Mouse (Mus musculus) lung, adult 2 months (tissue): ENCODE measurements around the gene Tbc1d30. TPM values are rescaled to one million over a fixed set of nuclear protein-coding genes. Genes with fewer than 3 reads are reported as not detected.

Experiments
- DNase-seq: peaks from one replicate; pipeline ENCODE4 v3.0.0; 2022
- H3K4me1 ChIP-seq: fragments of 200-500 bp; 2 replicates; pipeline ENCODE4 v1.6.1; 2011; ENCODE audit warnings: low read length; ENCODE audit not compliant: control insufficient read depth, insufficient read depth
- H3K4me3 ChIP-seq: fragments of 200-500 bp; replicated peaks from 2 replicates; pipeline ENCODE3; 2011; ENCODE audit warnings: low read depth, mild to moderate bottlenecking, control low read depth, low read length; ENCODE audit errors: extremely low read depth
- CTCF ChIP-seq: fragments of 200-500 bp; IDR thresholded peaks from 2 replicates; pipeline ENCODE4 v1.5.1; 2011; ENCODE audit warnings: mild to moderate bottlenecking, low read length, control low read depth; ENCODE audit not compliant: insufficient read depth
- POLR2A ChIP-seq: fragments of 200-500 bp; IDR thresholded peaks from 2 replicates; pipeline ENCODE4 v1.6.1; 2011; ENCODE audit warnings: low read depth, mild to moderate bottlenecking, control low read depth, low read length, borderline replicate concordance; ENCODE audit errors: extremely low read depth
- WGBS: fragments of 180-500 bp; shearing (Covaris S2); methylation state at CpG from one replicate; pipeline ENCODE4 v1.1.7; 2018; 5-methylcytosine and 5-hydroxymethylcytosine counted together
- polyA plus RNA-seq: library from polyadenylated mRNA; depleted of rRNA; stranded (reverse); fragments of >200 nt; gene quantifications from 2 replicates; pipeline ENCODE4 v1.2.3, GENCODE M21; 2012

The Tbc1d30 gene
- polyA plus RNA-seq, 1 experiment, result 14.1 TPM

- WGBS, result 69% methylated on average over 11 of the region's 11 CpGs
- no peak overlapping the region for H3K4me3 ChIP-seq
- peaks cover under 1% of the 10 kb centered on the region; the same call in 1 of the 2 replicates for H3K4me1 ChIP-seq
- no peak for DNase-seq
- TF ChIP-seq POLR2A (no peak), CTCF (no peak)
Observed at GRCm38 (mm10) chr10:121282436-121282835, 68.6 kb downstream of the Tbc1d30 start.

GRCm38 (mm10) chr10:121280943-121281342, 70.1 kb downstream of the Tbc1d30 start:
- no peak for DNase-seq
- TF ChIP-seq CTCF, result no peak
- no peak for TF ChIP-seq POLR2A
- Histone ChIP-seq H3K4me3 (no peak overlapping the region), H3K4me1 (peaks cover 4% of the 10 kb centered on the region)
- WGBS, result 89% methylated on average over 11 of the region's 11 CpGs

GRCm38 (mm10) chr10:121277022-121277471, 74.0 kb downstream of the Tbc1d30 start:
- no peak overlapping the region for H3K4me3 ChIP-seq
- TF ChIP-seq POLR2A, result no peak
- no peak for TF ChIP-seq CTCF
- DNase-seq, result no peak
- 57% methylated on average over 2 of the region's 2 CpGs for WGBS
- peaks cover 4% of the 10 kb centered on the region for H3K4me1 ChIP-seq

- peaks cover 4% of the 10 kb centered on the region for H3K4me1 ChIP-seq
- TF ChIP-seq POLR2A (no peak), CTCF (no peak)
- DNase-seq, result no peak
- H3K4me3 ChIP-seq, result no peak overlapping the region
- WGBS, result 55% methylated on average over 1 of the region's 1 CpGs
Observed at GRCm38 (mm10) chr10:121274964-121275363, 76.1 kb downstream of the Tbc1d30 start.

- 82% methylated on average over 8 of the region's 8 CpGs for WGBS
- H3K4me3 ChIP-seq, result no peak overlapping the region
- H3K4me1 ChIP-seq, result peaks cover 3% of the 10 kb centered on the region; the same call in 1 of the 2 replicates
- no peak for DNase-seq
- TF ChIP-seq POLR2A (no peak), CTCF (no peak)
Observed at GRCm38 (mm10) chr10:121271002-121271401, 80.1 kb downstream of the Tbc1d30 start.

GRCm38 (mm10) chr10:121268771-121269170, 82.3 kb downstream of the Tbc1d30 start:
- H3K4me3 ChIP-seq, result no peak overlapping the region
- peaks cover 3% of the 10 kb centered on the region; the same call in 1 of the 2 replicates for H3K4me1 ChIP-seq
- WGBS, result 62% methylated on average over 8 of the region's 8 CpGs
- no peak for DNase-seq
- TF ChIP-seq POLR2A (no peak), CTCF (no peak)

- Histone ChIP-seq H3K4me1 (peaks cover 3% of the 10 kb centered on the region; the same call in 1 of the 2 replicates), H3K4me3 (no peak overlapping the region)
- no peak for DNase-seq
- no peak for TF ChIP-seq CTCF
- no peak for TF ChIP-seq POLR2A
- WGBS, result 41% methylated on average over 7 of the region's 7 CpGs
Observed at GRCm38 (mm10) chr10:121264204-121264575, 86.9 kb downstream of the Tbc1d30 start.

- 32% methylated on average over 21 of the region's 21 CpGs for WGBS
- no peak for DNase-seq
- peaks cover under 1% of the 10 kb centered on the region; the same call in 1 of the 2 replicates for H3K4me1 ChIP-seq
- TF ChIP-seq CTCF (no peak), POLR2A (no peak)
- H3K4me3 ChIP-seq, result peak overlapping the region; percentile 26
Observed at GRCm38 (mm10) chr10:121263520-121264203, 87.4 kb downstream of the Tbc1d30 start.

- WGBS, result 87% methylated on average over 8 of the region's 8 CpGs
- no peak for TF ChIP-seq CTCF
- no peak for TF ChIP-seq POLR2A
- Histone ChIP-seq H3K4me3 (no peak overlapping the region), H3K4me1 (no peaks in the 10 kb centered on the region)
- DNase-seq, result no peak
Observed at GRCm38 (mm10) chr10:121262206-121262605, 88.9 kb downstream of the Tbc1d30 start.

GRCm38 (mm10) chr10:121261036-121261592, 90.0 kb downstream of the Tbc1d30 start:
- 69% methylated on average over 6 of the region's 6 CpGs for WGBS

More at GRCm38 (mm10) chr10:121261036-121261592, 90.0 kb downstream of the Tbc1d30 start:
- Histone ChIP-seq H3K4me3 (no peak overlapping the region), H3K4me1 (no peaks in the 10 kb centered on the region)
- no peak for DNase-seq
- no peak for TF ChIP-seq CTCF
